Mouse (Mus musculus): ENCODE measurements around the gene Cox7c. TPM values are rescaled to one million over a fixed set of nuclear protein-coding genes. Genes with fewer than 3 reads are reported as not detected.

Cox7c gene
- 341 TPM for polyA plus RNA-seq (2014; fragmentation: Illumina TruSeq; extraction: RNeasy Lipid Tissue Mini Kit (QIAGEN cat#74804); ENCODE audit: low read depth, low replicate concordance)

DNA sequence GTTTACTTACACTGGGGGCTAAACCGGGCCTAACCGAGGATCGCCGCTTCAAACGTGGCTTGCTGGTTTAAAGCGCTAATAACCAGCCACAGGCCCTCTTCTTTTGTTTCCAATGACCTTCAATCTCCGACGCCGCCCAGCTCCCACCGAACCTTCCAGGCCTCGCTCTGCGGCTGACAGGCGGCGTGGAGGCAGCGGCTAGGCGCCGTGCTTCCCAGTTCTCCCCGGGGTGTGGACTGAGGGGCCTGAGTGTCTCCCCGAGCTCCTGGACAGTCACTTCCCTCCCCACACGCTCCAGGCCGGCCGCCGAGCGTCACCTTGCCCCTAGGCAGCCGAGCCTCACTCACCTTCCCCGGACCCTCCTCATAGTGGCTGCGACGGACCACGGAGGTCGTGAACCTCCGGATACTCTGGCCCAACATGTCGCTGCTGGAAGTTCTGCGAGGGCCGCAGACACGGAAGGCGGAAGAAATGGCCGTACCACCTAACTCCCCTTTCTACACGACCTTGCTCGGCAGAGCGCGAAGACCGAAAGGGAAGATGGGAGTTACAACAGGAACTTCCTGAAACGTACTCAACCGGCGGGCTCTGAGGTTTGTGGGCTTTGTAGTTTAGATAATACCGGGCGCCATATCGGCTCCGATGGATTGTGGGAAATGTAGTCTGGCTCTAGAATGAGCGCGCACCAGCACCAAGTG lies at the start of gene Cox7c:
Cox7c (minus strand) TSS at position 651 of the 698 bp plus-strand sequence.

All from liver, adult 10 weeks (tissue).